11 mouse cellular contexts compared by ENCODE assay signal in genomic region chr8:46342272-46342671, GRCm38 (mm10). TPM values are rescaled to one million over a fixed set of nuclear protein-coding genes. Genes with fewer than 3 reads are reported as not detected.
DNase-seq lines count a peak whose midpoint lies in the region; ATAC-seq lines count a peak whose summit lies in the region.
"Had no signal": no experiment of that assay in that cellular context is flagged by ENCODE, and none has a peak within 500 bp of the region (broad histone marks: within the 10 kb centered on the region; RNA-seq: fewer than 3 reads in every experiment).

No protein-coding gene starts in this region.

- H3K27me3 ChIP-seq in embryonic facial prominence, embryonic 14.5 days (replicated peaks; ENCODE audit: control insufficient read depth, insufficient read depth, low read length) = no peaks in the 10 kb centered on the region
- no peaks in the 10 kb centered on the region for H3K27me3 ChIP-seq in heart, embryonic 16.5 days (ENCODE audit: control insufficient read depth, insufficient read depth, low read length)
- H3K27me3 ChIP-seq in midbrain, embryonic 16.5 days (ENCODE audit: control insufficient read depth, insufficient read depth, low read depth, low read length) = no peaks in the 10 kb centered on the region
- H3K27me3 ChIP-seq: megakaryocyte, embryonic 14.5 days had no signal

- peak; percentile 17 for DNase-seq in left cerebral cortex, postnatal 4 days
- DNase-seq in left cerebral cortex, postnatal 36 days (ENCODE audit: low spot score in 2 of 2) = no peak
- DNase-seq in embryonic facial prominence, embryonic 14.5 days (ENCODE audit: low spot score) = peak; percentile 68
- peak; percentile 37 for DNase-seq in lung, postnatal 14 days
- no peak for DNase-seq in frontal cortex, postnatal 14 days (ENCODE audit: low spot score in 2 of 2)
- DNase-seq: gastrocnemius, adult 2 months had no signal

- intact Hi-C loops in left cerebral cortex, postnatal 4 days (cut with DNase I) = no loop called here
- intact Hi-C loops in left cerebral cortex, postnatal 36 days (cut with DNase I) = no loop called here

- H3K36me3 ChIP-seq in embryonic facial prominence, embryonic 14.5 days (ENCODE audit: control insufficient read depth, insufficient read depth, low read length) = no peaks in the 10 kb centered on the region
- no peaks in the 10 kb centered on the region for H3K36me3 ChIP-seq in heart, embryonic 16.5 days (ENCODE audit: control insufficient read depth, insufficient read depth)
- H3K36me3 ChIP-seq in midbrain, embryonic 16.5 days (ENCODE audit: control insufficient read depth, insufficient read depth, low read length) = no peaks in the 10 kb centered on the region

- no peak overlapping the region for H3K4me3 ChIP-seq in embryonic facial prominence, embryonic 14.5 days (ENCODE audit: low read depth, low read length)
- H3K4me3 ChIP-seq in heart, embryonic 16.5 days (ENCODE audit: low read length) = peak overlapping the region; percentile 30
- H3K4me3 ChIP-seq in midbrain, embryonic 16.5 days (ENCODE audit: low read depth, low read length) = no peak overlapping the region
- H3K4me3 ChIP-seq: erythroblast, embryonic 14.5 days; gastrocnemius, adult 2 months; megakaryocyte, embryonic 14.5 days had no signal

- no peak overlapping the region for H3K27ac ChIP-seq in embryonic facial prominence, embryonic 14.5 days (replicated peaks; ENCODE audit: low read depth, low read length)
- H3K27ac ChIP-seq in heart, embryonic 16.5 days (ENCODE audit: low read length) = no peak overlapping the region
- no peak overlapping the region for H3K27ac ChIP-seq in midbrain, embryonic 16.5 days (ENCODE audit: low read length)
- H3K27ac ChIP-seq: gastrocnemius, adult 2 months had no signal

- H3K4me2 ChIP-seq in embryonic facial prominence, embryonic 14.5 days (ENCODE audit: low read depth, low read length) = no peak overlapping the region
- peak overlapping the region; percentile 54 for H3K4me2 ChIP-seq in heart, embryonic 16.5 days (ENCODE audit: low read depth, low read length)
- no peak overlapping the region for H3K4me2 ChIP-seq in midbrain, embryonic 16.5 days (ENCODE audit: low read length)

- no peaks in the 10 kb centered on the region for H3K9me3 ChIP-seq in embryonic facial prominence, embryonic 14.5 days (ENCODE audit: control insufficient read depth, low read length)
- H3K9me3 ChIP-seq in heart, embryonic 16.5 days (replicated peaks; ENCODE audit: control insufficient read depth, low read length) = no peaks in the 10 kb centered on the region
- H3K9me3 ChIP-seq in midbrain, embryonic 16.5 days (replicated peaks; ENCODE audit: control insufficient read depth, low read length, poor library complexity, severe bottlenecking) = no peaks in the 10 kb centered on the region

- 75% methylated on average over 13 of the region's 13 CpGs for WGBS in embryonic facial prominence, embryonic 14.5 days
- 23% methylated on average over 13 of the region's 13 CpGs for WGBS in heart, embryonic 16.5 days
- 87% methylated on average over 13 of the region's 13 CpGs for WGBS in midbrain, embryonic 16.5 days

- H3K9ac ChIP-seq in embryonic facial prominence, embryonic 14.5 days (ENCODE audit: low read depth, low read length) = no peak overlapping the region
- no peak overlapping the region for H3K9ac ChIP-seq in heart, embryonic 16.5 days (ENCODE audit: low read length)
- no peak overlapping the region for H3K9ac ChIP-seq in midbrain, embryonic 16.5 days (ENCODE audit: low read depth, low read length)

- H3K4me1 ChIP-seq in embryonic facial prominence, embryonic 14.5 days (ENCODE audit: control insufficient read depth, insufficient read depth, low read length) = no peaks in the 10 kb centered on the region
- H3K4me1 ChIP-seq in heart, embryonic 16.5 days (ENCODE audit: control insufficient read depth, insufficient read depth, low read length) = no peaks in the 10 kb centered on the region
- H3K4me1 ChIP-seq in midbrain, embryonic 16.5 days (ENCODE audit: control insufficient read depth, insufficient read depth, low read length) = no peaks in the 10 kb centered on the region
- H3K4me1 ChIP-seq: megakaryocyte, embryonic 14.5 days had no signal

- ATAC-seq in embryonic facial prominence, embryonic 14.5 days (ENCODE audit: low read depth) = peak; percentile 71; the same call in 1 of the 2 replicates
- ATAC-seq in heart, embryonic 16.5 days (replicated peaks; ENCODE audit: extremely low read depth, insufficient read depth, low FRiP score) = peak; percentile 76
- ATAC-seq in midbrain, embryonic 16.5 days = no peak

RNA-seq across cellular contexts. Expression of gene Helt, which starts 47.8 kb away (rescaled TPM):
- total RNA-seq in left cerebral cortex, postnatal 4 days (2021) = under 1 TPM; 0.60 to 0.70 TPM
- total RNA-seq in left cerebral cortex, postnatal 36 days (2021) = not detected
- 0.39 and 0.72 TPM in 2 replicates for polyA plus RNA-seq in embryonic facial prominence, embryonic 14.5 days (2014; fragmentation: Nextera tagmentation; extraction: Ambion mirVana)
- not detected in 2 replicates for polyA plus RNA-seq in heart, embryonic 16.5 days (2015; fragmentation: Nextera tagmentation; extraction: Ambion mirVana)
- polyA plus RNA-seq in midbrain, embryonic 16.5 days (2015; fragmentation: Nextera tagmentation; extraction: Ambion mirVana) = 2.8 and 3.2 TPM in 2 replicates
- total RNA-seq: left cerebral cortex, postnatal 25 days had no signal
- polyA plus RNA-seq: erythroblast, embryonic 14.5 days had no signal

Comparison
In these comparisons a context has a peak if more than half of its experiments do, and no peak if none do; other contexts are left out.
1. DNase-seq: peak in left cerebral cortex, postnatal 4 days (single experiment), embryonic facial prominence, embryonic 14.5 days (single experiment) and lung, postnatal 14 days (single experiment); none in left cerebral cortex, postnatal 36 days (0 of 2) and frontal cortex, postnatal 14 days (0 of 2).